In the genomic region with DNA sequence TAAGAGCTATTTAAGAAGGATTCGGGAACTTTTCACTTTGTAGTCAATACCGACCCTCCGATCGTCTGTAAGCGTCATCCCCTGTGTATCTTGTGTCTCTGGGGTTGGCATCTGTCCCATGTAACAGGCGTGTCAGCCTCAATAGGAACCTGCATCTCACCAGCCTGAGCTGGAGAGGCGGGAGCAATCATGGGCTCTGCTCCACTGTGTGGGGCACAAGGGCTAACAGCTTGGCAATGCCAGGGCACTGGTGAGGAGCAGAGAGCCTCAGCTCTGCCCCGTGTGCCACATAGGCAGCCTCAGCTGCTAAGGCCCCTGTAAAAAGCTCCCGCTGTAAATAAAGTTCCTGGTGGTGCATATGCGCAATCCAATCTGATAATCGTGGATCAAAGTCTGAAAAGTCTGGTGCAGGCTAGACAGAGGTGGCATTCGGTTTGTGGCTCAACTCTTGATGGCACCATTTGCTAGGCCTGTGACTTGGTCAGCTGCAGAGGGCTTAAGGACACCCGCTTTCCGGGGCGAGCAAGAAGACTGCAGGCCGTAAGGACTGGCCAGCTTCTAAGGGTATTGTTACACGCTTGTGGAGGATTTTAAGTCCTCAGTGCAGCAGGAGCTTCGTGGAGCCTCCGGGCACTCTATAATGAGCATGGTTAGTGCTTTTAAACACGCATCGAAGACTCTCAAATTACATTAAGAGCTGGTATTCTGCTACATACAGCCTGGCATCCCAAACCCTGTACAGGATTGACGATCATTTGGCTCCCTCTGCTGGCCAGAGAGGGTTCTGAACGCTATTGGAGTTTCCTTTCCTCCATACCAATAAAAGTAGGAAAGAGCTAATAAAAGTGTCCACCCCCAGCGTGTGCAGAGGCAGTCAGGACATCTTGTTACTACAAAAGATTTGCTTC, we compare ENCODE assay signal across 8 mouse cellular contexts. TPM values are rescaled to one million over a fixed set of nuclear protein-coding genes. Genes with fewer than 3 reads are reported as not detected.
DNase-seq lines count a peak whose midpoint lies in the region; ATAC-seq lines count a peak whose summit lies in the region.

No protein-coding gene starts in this region.

- 0 out of 2 replicates have a peak overlapping the region, but pooled peaks have one; percentile 22 for H3K4me2 ChIP-seq in hindbrain, embryonic 12.5 days (replicated peaks)

- H3K27ac ChIP-seq in hindbrain, embryonic 12.5 days = no peak overlapping the region

- DNase-seq in Muller cell, postnatal 12 days (ENCODE audit: inconsistent ontology term) = peak; percentile 64
- peak; percentile 79 for DNase-seq in cerebellum, adult 9-10 months
- peak; percentile 69 to 94 for DNase-seq in frontal cortex, adult 2 months (ENCODE audit: extremely low spot score in 1 of 2, low spot score in 1 of 2)
- peak; percentile 88 to 89 for DNase-seq in layer of hippocampus, postnatal 10 days (ENCODE audit: low spot score in 2 of 2)
- DNase-seq in lung, postnatal 14 days = peak; percentile 90
- peak; percentile 78 for DNase-seq in retina, postnatal 7 days (ENCODE audit: low read depth, low spot score)
- DNase-seq in urinary bladder, adult 18-20 months (ENCODE audit: low spot score in 2 of 2) = peak; percentile 68

- H3K36me3 ChIP-seq in hindbrain, embryonic 12.5 days = no peaks in the 10 kb centered on the region

- peak overlapping the region; percentile 43; the same call in 1 of the 2 replicates for H3K9ac ChIP-seq in hindbrain, embryonic 12.5 days

- H3K27me3 ChIP-seq in hindbrain, embryonic 12.5 days = no peaks in the 10 kb centered on the region; the same call in 1 of the 2 replicates

- peak; percentile 78 for ATAC-seq in hindbrain, embryonic 12.5 days (ENCODE audit: low FRiP score)

- 50% methylated on average over 24 of the region's 24 CpGs for WGBS in hindbrain, embryonic 12.5 days

- H3K9me3 ChIP-seq in hindbrain, embryonic 12.5 days (replicated peaks) = no peaks in the 10 kb centered on the region

- peaks cover 26% of the 10 kb centered on the region for H3K4me1 ChIP-seq in hindbrain, embryonic 12.5 days

- no peak overlapping the region for H3K4me3 ChIP-seq in hindbrain, embryonic 12.5 days

RNA-seq across cellular contexts. Expression of a gene that starts 59.2 kb away (rescaled TPM):
- polyA plus RNA-seq in frontal cortex, adult 2 months (2012; rRNA removed) = 27.6 and 27.9 TPM in 2 replicates
- polyA plus RNA-seq in hindbrain, embryonic 12.5 days (2016; fragmentation: Nextera tagmentation; extraction: Ambion mirVana) = 98.7 and 106 TPM in 2 replicates
- total RNA-seq in layer of hippocampus, postnatal 10 days (2021) = 10 to 100 TPM; 43.2 to 47.6 TPM
